Mouse (Mus musculus) layer of hippocampus, adult 9-10 months (tissue): ENCODE data around the gene Cpxm2.

Source experiments
- DNase-seq: peaks from one replicate; pipeline ENCODE4 v3.0.0; 2022; ENCODE audit warnings: low spot score

Gene Cpxm2

DNA sequence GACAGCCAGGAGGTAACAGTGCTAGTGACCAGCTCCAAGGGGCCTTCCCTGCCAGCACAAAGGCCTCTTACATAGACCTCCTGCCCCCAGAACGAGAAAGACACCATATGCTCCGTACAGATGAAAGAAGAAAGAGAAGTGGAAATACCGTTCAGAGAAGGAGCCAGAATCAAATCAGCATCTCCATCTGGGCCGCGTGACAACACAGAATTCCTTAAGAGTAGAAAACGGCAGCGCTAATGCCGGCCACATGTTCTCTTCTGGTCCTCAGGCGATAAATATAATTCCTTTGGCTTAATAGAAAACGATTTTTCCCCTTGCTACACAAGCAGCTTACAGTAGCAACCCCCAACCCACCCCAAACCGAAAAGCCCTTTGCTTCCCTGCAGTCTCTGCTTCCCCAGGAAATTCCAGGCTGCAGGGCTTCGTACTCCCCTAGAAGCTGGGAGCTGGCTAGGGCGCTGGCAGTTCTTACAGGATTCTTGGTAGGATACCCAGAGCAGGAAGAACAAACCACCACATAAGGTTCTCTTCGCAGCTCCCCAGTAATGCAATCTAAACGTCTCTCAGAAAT lies 9.2 kb downstream of the Cpxm2 start:
- no peak for DNase-seq

DNA sequence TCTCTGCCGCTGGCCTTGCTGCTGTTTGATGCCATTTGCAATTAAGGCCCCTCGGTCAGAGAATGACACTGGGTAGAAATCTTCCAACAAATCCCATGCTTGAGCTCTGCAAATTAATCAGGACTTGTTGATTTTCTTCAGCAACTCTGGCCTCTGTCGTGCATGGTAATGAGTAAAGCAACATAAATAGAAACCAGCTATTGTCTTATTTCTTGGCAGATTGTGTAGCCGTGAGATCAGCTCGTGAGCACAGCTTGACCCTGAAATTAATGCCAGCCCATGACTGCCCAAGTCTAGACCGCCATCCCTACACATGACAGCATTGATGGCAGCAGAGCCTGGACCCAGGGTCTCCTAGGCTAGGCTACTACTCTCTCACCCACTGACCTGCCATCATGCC lies 25.9 kb downstream of the Cpxm2 start:
- DNase-seq, result no peak

DNA sequence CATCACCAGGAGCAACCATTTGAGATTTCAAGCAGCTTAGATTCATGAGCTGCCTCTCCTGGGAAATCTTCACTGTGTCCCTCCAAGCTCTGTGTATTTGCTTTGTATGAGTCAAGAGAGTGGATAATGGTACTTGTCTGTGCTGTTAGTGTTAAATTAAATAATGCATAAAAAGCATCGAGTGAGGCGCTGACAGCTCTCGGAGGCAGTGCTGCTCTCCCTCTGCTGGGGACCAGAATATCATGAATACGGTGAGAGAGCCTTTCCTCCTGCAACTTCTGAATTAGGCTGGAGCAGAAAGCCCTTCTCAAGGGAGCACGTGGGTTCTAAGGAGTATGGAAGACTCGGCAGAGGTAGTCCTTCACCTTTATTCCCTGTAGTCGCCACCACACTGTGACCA lies 29.6 kb downstream of the Cpxm2 start:
- no peak for DNase-seq

DNA sequence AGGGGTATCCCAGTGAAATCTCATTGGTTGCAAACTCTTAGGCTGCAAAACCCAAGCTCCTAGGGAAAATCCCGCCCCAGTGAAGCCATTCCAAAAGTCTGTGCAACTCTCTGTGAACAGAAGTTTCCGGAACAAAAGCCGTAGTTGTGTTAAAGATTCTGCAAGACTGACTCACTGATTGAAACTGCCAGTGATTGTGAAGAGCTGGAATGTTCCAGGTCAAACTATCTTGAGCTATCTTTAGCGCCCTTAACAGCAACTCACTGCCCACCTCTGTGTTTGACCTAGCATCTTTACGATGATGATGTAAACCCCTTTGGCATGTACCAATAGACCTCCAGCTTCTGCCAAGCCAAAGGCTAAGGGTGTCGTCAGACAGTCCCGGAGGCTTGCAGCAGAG lies 31.3 kb downstream of the Cpxm2 start:
- DNase-seq, result no peak

DNA sequence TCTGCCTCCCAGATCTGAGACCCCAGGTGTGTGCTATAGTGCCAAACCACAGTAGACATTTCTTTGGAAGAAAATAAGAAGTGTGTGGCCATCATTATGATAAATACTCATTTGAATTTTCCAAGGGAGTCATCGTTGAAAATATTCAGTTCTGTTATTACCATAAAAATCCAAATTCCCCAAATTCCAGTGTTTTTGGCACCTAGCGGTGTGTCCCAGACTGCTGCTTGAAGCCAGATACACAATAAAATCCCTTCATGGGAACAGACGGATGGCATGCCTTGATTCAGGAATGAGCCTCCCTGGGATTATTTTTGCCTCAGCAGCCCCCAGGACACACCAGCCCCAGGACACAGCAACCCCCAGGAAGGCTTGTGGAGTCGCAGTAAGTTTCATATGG lies 34.7 kb downstream of the Cpxm2 start:
- DNase-seq, result no peak

DNA sequence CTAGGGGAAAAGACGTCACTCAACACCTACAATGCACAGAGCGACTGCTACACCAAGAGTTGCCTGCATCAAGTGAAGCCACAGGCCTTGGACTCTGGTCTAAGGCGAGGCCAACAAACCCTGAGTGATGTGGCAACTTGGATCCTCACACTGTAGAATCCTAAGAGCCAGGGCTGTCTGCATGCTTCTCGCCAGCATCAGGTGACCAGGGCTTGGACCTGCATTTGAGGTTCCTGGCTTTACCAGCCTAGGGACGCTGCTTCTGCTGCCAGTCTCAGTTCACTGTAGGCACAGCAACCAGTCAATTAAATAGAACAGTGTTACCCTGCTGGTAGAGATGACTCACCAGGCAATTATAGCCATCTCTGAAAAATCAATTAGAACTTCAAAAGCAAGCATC lies 42.8 kb downstream of the Cpxm2 start:
- no peak for DNase-seq

DNA sequence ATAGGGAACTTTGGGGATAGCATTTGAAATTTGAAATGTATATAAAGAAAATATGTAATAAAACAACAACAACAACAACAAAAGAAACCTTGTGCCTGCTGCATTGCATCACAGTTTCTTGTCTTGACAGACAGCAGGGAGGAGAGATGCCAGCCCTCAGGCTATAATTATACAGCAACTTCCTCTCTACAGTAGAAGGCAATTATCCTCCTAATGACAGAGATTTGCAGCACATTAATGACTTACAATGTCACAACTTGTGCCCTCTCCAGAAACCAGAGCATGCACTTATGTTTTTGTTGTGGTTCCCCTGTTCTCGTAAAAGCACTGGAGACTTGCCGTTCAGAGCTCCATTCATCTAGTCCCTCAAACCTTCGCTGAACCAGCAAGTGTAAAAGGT lies 44.2 kb downstream of the Cpxm2 start:
- no peak for DNase-seq

DNA sequence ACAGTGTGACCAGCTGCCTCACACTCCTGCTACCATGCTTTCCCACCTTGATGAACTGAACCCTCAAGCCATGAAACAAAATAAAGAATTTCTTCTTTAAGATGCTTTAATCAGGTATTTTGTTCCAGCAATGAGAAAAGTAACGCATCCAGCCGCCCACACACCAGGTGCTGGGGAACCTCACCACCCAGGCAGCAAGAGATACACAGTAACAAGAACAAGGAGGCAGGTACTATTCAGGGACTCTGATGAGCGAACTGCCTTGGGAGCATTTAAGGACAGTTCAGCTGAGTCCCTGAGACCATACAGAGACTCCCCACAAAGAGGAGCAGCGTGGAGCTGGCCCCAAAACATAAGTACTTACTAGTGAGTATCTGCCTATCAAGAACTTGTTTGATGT lies 47.6 kb downstream of the Cpxm2 start:
- DNase-seq, result no peak

DNA sequence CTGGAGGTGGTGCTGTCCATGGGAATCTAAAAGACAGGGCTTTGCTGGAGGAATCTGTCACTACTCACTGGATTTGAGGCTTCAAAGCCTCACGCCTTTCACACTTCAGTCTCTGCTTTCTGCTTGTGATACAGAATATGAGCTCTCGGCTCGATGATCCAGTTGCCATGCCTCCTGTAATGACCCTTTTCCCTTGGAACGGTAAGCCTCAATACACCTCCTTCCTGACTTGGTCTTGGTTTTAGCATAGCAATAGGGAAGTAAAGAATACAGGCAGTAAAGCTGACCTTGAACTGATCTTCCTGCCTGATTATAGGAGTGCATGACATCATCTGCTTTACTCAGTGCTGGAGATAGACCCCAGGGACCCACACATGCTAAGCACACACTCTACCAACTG lies 49.2 kb downstream of the Cpxm2 start:
- no peak for DNase-seq

DNA sequence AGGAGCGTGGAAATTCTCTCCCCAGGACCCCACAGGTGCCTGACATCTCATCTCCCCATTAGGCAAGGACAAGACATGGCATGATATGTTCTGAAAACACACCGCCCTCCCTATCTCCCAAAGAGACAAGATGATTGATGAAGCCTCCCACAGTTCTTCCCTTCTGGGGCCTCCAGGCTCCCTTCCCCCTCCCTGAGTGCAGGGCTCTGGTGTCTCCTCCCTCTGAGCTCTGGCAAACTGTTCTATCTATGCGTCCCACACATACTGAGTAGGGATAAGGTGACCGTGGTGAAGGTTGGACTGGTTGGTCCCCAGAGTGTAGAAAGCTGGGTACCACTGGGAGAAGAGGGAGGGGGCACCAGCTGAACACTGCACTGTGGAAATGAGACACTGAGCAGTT lies 56.1 kb downstream of the Cpxm2 start:
- no peak for DNase-seq

DNA sequence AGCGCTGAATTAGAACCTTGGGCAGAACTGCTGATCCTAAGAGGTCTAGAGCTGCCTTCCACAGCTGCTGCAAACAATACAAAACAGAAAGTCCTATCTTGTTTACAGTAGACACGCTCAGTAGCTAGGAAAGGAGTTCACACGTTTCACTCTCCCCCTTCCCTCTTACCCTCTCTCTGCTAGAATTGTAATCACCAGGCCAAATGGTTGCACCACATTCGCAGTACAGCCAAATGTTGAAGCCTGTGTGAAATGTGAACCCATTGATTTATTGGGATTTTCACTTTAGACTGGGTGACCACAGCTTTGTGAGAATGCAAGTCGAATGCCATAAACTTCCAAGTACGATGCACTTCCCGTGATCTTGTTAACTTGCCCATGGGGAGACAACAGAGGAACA lies 59.9 kb downstream of the Cpxm2 start:
- no peak for DNase-seq

DNA sequence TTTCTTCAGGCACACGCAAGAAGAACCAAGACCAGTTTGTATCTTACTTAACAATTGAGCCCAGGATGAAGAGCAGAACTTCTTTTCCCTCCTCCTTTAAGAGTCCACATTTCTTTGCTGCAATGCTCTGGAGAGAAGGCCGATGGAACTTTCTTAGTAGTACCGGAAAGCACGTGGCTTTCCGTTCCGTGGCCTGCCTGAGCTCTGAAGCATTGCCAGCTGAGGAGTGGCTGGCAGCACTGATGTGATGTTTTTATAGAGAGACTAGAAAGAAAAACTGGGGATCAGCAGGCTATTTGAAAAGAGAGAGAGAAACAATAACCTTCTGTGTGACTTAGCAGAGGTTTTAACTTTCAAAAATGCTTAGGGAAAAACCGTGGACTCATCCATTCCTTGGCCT lies 63.0 kb downstream of the Cpxm2 start:
- DNase-seq, result no peak

DNA sequence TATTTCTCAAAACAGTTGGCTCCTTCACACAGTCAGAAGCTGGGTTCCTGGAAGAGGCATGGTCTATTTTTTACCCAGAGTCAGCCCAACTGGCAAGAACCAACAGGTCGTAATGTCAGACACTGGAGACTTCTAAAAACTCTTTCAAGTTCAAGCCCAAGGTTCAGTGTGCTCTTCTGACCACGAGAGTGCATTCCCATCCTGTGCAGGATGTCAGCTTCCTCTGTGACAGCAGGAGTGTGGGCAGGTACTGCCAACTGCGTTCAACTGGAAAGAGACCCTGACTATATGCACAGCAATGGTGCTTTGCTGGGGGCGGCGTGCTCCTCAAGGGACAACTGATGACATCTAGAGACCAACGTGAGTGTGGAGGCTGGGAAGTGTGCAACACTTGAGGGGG lies 65.9 kb downstream of the Cpxm2 start:
- no peak for DNase-seq

DNA sequence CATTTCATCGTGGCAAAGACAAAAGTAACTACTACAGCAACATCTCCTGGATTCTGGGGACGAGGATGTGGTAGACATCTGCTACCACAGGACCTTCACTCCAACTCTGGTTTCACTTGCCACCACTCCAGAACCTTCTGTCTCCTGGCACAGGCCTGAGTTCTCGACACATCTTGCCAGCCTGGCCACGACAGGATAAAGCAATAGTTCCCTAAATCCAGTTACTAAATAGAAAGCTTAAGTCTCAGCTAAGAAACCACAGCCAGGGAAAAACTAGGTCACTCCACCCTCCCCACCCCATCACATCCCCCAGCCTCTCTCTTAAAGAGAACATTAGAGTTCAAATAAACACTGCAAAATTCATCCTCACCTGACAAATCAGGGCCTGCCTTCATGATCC lies 66.4 kb downstream of the Cpxm2 start:
- DNase-seq, result no peak

DNA sequence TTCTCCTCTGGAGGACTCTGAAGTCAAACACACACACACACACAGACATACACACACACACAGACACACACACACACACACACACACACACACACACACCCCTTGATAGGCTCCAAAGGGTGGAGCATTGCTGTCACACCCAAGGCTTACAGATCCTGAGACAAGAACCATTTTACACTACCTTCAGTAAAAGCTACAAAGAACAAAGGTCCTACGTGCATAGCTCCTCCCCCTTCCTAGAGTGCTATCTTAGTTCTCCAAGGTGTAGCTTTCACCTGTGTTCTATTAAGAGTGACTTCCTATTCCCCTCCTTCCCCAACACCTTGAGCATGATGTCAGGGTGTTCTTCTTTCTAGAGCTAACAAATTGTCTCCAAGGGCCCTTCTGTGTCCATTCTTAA lies 78.7 kb downstream of the Cpxm2 start:
- DNase-seq, result no peak

DNA sequence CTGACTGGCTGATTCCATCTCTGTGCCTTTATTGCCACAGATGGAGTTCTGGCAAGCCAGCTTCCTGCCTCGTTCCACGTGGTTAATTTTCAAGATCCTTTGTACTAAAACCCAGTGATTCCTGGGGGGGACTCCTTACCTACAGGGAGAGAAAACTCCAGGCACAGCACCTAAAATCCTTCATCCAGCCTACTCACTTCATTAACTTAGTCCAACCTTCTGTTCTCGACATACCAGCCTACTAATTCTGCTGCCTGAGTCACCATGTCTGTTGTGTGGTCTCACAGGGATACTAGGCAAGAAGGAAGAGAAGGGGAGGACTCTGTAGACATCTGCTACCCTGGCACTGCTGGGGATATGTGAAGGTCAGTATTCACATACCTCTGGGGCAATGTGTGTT lies 80.0 kb downstream of the Cpxm2 start:
- DNase-seq, result no peak

DNA sequence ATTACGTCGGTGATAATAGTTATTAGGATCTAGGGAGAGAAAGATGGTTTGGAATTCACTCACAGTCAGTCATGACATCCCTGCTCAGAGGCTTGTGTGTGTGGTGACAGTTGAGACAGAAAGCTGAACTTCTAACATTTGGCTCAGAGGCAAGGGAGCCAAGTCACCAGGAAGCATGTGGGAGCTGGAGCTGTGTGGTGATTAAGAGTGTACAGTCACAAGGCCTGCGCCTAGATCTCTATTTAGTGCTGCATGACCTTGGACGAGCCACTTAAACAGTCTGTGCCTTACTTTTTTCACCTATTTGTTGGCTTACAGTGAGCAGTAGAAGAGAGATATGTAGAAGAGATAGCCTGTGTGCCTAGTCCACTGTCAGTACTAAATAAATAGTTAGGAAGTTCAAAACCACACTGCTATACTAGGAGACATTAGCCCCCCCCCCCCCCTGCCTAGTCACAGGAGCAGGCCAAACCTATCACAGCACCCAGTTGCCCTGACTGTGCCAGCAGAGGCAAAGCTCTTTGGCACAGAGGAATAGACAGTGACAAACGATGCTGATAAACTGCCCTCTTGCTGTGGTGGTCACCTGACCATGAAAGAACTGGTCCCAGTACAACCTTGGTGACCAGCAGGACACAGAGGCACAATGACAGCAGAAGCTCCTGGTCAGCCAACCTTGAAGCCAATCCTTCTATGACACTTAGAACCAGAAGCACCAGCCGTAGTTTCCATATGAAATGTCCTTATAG lies 83.5 kb downstream of the Cpxm2 start:
- no peak for DNase-seq

DNA sequence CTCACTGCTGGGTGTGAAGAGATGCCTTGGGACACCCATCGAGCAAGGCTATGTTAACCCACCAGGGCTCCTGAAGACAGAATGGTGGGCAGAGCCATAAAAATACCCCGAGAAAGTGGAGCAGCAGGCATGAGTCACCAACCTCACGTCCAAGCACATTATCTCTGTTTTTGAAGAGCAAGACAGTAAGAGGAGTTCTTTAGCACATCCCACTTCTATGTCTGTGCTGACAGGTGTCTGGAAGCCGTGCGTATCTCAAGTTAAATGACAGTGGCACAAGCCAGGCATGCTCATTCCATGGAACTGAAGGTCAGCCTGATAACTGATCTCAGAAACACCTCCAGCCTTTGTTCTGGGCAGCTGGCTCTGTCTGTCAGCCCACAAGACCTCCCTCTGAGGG lies 86.6 kb downstream of the Cpxm2 start:
- DNase-seq, result no peak

DNA sequence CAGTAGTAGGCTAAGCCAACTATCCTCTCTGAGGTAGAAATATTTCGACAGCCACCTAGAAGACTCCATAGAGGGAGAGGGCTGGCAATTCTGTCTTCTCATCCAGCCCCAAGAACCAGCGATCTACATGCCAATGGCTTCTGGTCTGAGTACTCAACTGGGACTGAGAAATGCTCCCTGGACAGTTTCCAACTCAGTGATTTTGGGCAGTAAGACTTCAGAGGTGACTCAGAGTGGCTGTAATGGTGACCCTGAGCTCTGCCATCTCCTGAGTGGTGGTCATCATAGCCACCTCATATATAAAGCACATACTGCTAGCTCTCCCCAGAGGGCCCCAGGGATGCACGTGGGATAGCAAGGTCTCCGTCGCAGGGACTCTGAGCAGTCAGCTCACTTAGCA lies 87.0 kb downstream of the Cpxm2 start:
- DNase-seq, result no peak

DNA sequence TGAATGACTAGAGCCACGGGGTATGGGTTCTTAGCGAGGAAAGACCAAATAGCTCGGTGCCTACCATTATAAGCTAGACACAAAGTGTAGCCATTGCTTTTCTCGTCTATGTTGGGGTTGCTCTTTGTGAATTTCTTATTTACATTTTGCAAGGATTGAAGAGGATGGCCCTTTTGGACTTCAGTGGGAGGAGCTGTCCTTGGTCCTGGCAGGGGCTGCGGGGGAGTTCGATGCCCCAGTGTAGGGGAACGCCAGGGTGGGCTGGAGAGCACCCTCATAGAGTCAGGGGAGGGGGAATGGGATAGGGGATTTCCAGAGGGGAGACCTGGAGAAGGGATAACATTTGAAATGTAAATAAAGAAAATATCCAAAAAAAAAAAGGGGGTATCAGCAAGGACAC lies 94.4 kb downstream of the Cpxm2 start:
- no peak for DNase-seq

DNA sequence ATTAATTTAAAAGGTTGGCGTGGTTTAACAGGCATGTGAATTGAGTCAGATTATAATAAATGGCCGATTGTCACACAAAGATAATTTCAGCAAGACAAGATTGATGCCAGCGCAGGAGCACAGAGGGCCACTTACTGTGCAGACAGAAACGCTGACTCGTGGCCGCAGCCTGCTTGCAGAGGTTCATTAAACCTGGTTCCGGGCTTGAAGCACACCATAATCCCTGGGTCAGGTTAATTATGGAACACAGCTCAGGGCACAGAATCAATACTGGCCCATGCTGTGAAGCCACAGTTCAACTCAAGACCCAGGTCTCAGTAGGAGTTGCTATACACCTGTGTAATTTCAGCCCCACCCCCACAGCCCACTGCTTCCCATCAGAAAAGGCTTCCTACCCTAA lies 98.0 kb downstream of the Cpxm2 start:
- no peak for DNase-seq

DNA sequence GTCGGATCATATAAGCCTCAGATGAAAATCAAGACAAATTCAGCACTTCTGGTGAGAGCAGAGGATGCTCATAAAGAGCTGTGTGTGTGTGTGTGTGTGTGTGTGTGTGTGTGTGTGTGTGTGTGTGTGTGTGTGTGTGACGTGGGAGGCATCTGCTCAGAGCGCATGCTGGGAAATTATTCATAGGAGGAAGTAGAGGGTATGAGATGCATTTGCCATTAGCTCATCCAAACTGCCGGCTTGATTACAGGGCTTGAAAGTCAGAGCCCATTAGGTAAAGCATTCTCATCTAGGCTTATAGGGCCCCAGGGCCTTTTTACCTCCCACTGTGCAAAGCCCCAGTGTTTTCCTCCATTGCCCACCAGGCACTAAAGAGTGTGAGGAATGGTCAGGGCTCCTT lies 107.9 kb downstream of the Cpxm2 start:
- DNase-seq, result no peak

DNA sequence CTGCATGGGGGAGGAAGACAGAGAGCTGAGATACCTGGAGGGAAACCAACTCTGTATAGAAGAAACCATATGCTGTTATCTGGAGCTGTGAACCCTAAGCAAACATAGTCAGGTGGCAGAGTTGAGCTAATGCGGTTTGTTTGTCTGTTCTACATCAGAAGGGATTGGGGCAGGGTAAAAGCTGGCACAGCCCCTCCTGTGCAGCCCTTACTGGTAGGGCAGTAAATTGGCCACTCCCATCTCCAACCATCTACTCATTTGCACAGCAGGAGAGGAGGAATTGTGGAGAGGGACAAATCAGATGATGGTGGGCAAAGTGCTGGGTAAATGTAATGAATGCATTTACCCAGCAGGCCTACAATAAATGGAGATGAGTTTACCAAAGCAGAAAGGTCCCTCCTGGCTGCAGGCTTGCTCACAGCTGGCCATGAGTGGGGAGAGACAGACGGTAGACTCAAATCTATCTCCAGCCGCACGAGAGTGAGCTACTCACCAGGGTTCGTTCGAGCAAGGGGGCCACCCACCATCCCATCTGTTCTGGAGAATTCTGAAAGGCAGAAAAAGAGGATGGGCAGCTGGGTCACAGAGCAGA lies 122.5 kb downstream of the Cpxm2 start:
- no peak for DNase-seq

DNA sequence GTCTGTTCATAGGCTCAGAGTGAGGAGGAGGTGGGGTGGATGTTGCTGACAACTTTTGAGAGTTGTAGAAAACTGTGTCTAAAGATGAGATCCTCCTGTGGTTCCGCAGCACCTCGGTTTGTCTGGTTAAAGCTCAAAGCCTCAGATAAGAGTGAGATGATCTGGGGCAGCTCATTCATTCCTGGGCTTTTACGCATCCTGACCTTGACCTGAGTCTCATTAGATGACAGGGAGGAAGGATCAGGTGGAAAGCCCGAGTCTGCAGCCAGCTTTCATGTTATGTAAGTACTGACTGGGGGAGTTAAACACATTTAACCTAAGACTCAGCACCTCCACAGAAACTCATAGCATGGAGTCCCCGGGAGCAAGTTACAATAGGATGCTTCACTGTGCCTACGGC lies 127.9 kb downstream of the Cpxm2 start:
- no peak for DNase-seq
